Mouse (Mus musculus) embryonic facial prominence, embryonic 13.5 days (tissue): ENCODE data around the gene Olfr952. TPM values are rescaled to one million over a fixed set of nuclear protein-coding genes. Genes with fewer than 3 reads are reported as not detected.

ENCODE experiments used
- ATAC-seq: fragments of 200-750 bp; cut with Nextera tagmentation; 2 replicates; pipeline ENCODE4 v1.8.0; 2017; ENCODE audit warnings: low read depth; ENCODE audit not compliant: insufficient number of reproducible peaks, insufficient read depth, low FRiP score, low TSS enrichment
- H3K27ac ChIP-seq: fragments of 300-500 bp; sonication (generic); 2 replicates; pipeline ENCODE4 v1.5.1; 2015; ENCODE audit warnings: moderate library complexity, mild to moderate bottlenecking, inconsistent platforms
- H3K27me3 ChIP-seq: fragments of 300-500 bp; sonication (generic); 2 replicates; pipeline ENCODE4 v1.6.1; 2015; ENCODE audit warnings: mild to moderate bottlenecking, inconsistent platforms
- H3K36me3 ChIP-seq: fragments of 300-500 bp; sonication (generic); 2 replicates; pipeline ENCODE4 v1.6.1; 2015; ENCODE audit warnings: mild to moderate bottlenecking, inconsistent platforms
- H3K4me1 ChIP-seq: fragments of 300-500 bp; sonication (generic); 2 replicates; pipeline ENCODE4 v1.6.1; 2015; ENCODE audit warnings: inconsistent platforms
- H3K4me2 ChIP-seq: fragments of 300-500 bp; sonication (generic); 2 replicates; pipeline ENCODE4 v1.6.1; 2015; ENCODE audit warnings: moderate library complexity, mild to moderate bottlenecking, inconsistent platforms
- H3K4me3 ChIP-seq: fragments of 300-500 bp; sonication (generic); 2 replicates; pipeline ENCODE4 v1.5.1; 2015; ENCODE audit warnings: mild to moderate bottlenecking, inconsistent platforms
- H3K9ac ChIP-seq: fragments of 300-500 bp; sonication (generic); 2 replicates; pipeline ENCODE4 v1.6.1; 2015; ENCODE audit warnings: mild to moderate bottlenecking, inconsistent platforms
- H3K9me3 ChIP-seq: fragments of 300-500 bp; sonication (generic); 2 replicates; pipeline ENCODE4 v1.6.1; 2016; ENCODE audit warnings: inconsistent platforms
- WGBS: fragments of 180-500 bp; shearing (Covaris S2); methylation state at CpG from one replicate; pipeline ENCODE4 v1.1.7; 2015; ENCODE audit warnings: mixed read lengths; 5-methylcytosine and 5-hydroxymethylcytosine counted together
- polyA plus RNA-seq: library from polyadenylated mRNA; unstranded; fragments of >200 nt; fragmentation: Nextera tagmentation; extraction: Ambion mirVana; gene quantifications from 2 replicates; pipeline ENCODE4 v1.2.1, GENCODE M21; 2015

Olfr952 gene
- polyA plus RNA-seq: not detected in 2 replicates

- Histone ChIP-seq H3K27me3 (no peaks in the 10 kb centered on the region), H3K36me3 (no peaks in the 10 kb centered on the region), H3K27ac (no peak within 1 kb of the TSS), H3K9ac (no peak within 1 kb of the TSS), H3K4me1 (no peaks in the 10 kb centered on the region), H3K4me3 (no peak within 1 kb of the TSS), H3K9me3 (no peaks in the 10 kb centered on the region), H3K4me2 (no peak within 1 kb of the TSS)
- ATAC-seq: no peak
These were observed at the start of gene Olfr952 for GRCm38 (mm10) chr9:39427048-39427447. TSS of gene Olfr952 (minus strand) at chr9:39427148.

- Histone ChIP-seq H3K36me3 (no peaks in the 10 kb centered on the region), H3K4me1 (no peaks in the 10 kb centered on the region), H3K27ac (no peak within 1 kb of the TSS), H3K9ac (no peak within 1 kb of the TSS), H3K27me3 (no peaks in the 10 kb centered on the region), H3K9me3 (no peaks in the 10 kb centered on the region), H3K4me2 (no peak within 1 kb of the TSS), H3K4me3 (no peak within 1 kb of the TSS)
- ATAC-seq: no peak
- 63% methylated on average over 1 of the region's 1 CpGs for WGBS
These were observed 44.9 kb upstream of the Olfr952 start, which contains the start of gene Olfr955 for GRCm38 (mm10) chr9:39471844-39472243. TSS of gene Olfr955 (minus strand) at chr9:39471944.

GRCm38 (mm10) chr9:39456401-39456800 is 29.5 kb upstream of the Olfr952 start, which contains the start of gene Olfr954:
TSS of gene Olfr954 (plus strand) at chr9:39456701.
- Histone ChIP-seq H3K4me3 (no peak within 1 kb of the TSS), H3K27me3 (no peaks in the 10 kb centered on the region), H3K36me3 (no peaks in the 10 kb centered on the region), H3K9ac (no peak within 1 kb of the TSS), H3K9me3 (no peaks in the 10 kb centered on the region), H3K4me1 (no peaks in the 10 kb centered on the region), H3K4me2 (no peak within 1 kb of the TSS), H3K27ac (no peak within 1 kb of the TSS)
- WGBS: 84% methylated on average over 6 of the region's 6 CpGs
- ATAC-seq: no peak

- H3K4me3 ChIP-seq: no peak within 1 kb of the TSS
- no peaks in the 10 kb centered on the region for H3K27me3 ChIP-seq
- no peak within 1 kb of the TSS for H3K9ac ChIP-seq
- H3K9me3 ChIP-seq: no peaks in the 10 kb centered on the region
- H3K27ac ChIP-seq: no peak within 1 kb of the TSS
- no peak for ATAC-seq
- WGBS: 90% methylated on average over 2 of the region's 2 CpGs
- H3K36me3 ChIP-seq: no peaks in the 10 kb centered on the region
- no peaks in the 10 kb centered on the region for H3K4me1 ChIP-seq
- H3K4me2 ChIP-seq: no peak within 1 kb of the TSS
These were observed 39.8 kb downstream of the Olfr952 start, which contains the start of gene Olfr951 for GRCm38 (mm10) chr9:39387110-39387509. TSS of gene Olfr951 (plus strand) at chr9:39387410.

Other genes starting within 250 kb of the Olfr952 start
- gene Olfr944, start 225.2 kb downstream of the Olfr952 start, polyA plus RNA-seq: not detected in 2 replicates
- gene Olfr1537, start 177.2 kb downstream of the Olfr952 start, polyA plus RNA-seq: not detected in 2 replicates
- not detected in 2 replicates for gene Olfr945, start 150.3 kb downstream of the Olfr952 start, polyA plus RNA-seq
- not detected in 2 replicates for gene Olfr948, start 101.1 kb downstream of the Olfr952 start, polyA plus RNA-seq
- not detected in 2 replicates for gene Olfr951, start 39.7 kb downstream of the Olfr952 start, polyA plus RNA-seq
- gene Olfr954, start 29.6 kb upstream of the Olfr952 start, polyA plus RNA-seq: not detected in 2 replicates
- gene Olfr955, start 44.8 kb upstream of the Olfr952 start, polyA plus RNA-seq: not detected in 2 replicates
- gene Olfr44, start 66.8 kb upstream of the Olfr952 start, polyA plus RNA-seq: not detected in 2 replicates
- 0.39 TPM in 1 of 2 replicates, not detected in the other for gene Olfr957, start 88.7 kb upstream of the Olfr952 start, polyA plus RNA-seq
- not detected in 2 replicates for gene Olfr958, start 126.9 kb upstream of the Olfr952 start, polyA plus RNA-seq
- 0.06 TPM in 1 of 2 replicates, not detected in the other for gene Olfr959, start 148.4 kb upstream of the Olfr952 start, polyA plus RNA-seq
- gene AW551984, start 177.3 kb upstream of the Olfr952 start, polyA plus RNA-seq: 50.9 and 54.9 TPM in 2 replicates
- not detected in 2 replicates for gene Olfr148, start 183.5 kb upstream of the Olfr952 start, polyA plus RNA-seq
- not detected in 2 replicates for gene Olfr960, start 194.2 kb upstream of the Olfr952 start, polyA plus RNA-seq
- gene Olfr961, start 217.9 kb upstream of the Olfr952 start, polyA plus RNA-seq: not detected in 2 replicates
- not detected in 2 replicates for gene Olfr963, start 240.1 kb upstream of the Olfr952 start, polyA plus RNA-seq